Mouse (Mus musculus): ENCODE results near the gene P2rx1. TPM values are rescaled to one million over a fixed set of nuclear protein-coding genes. Genes with fewer than 3 reads are reported as not detected.

The P2rx1 gene
- polyA plus RNA-seq, 1 experiment from 2014 or later, result 2.2 TPM

- H3K27ac ChIP-seq (ENCODE audit: low read length), result no peak overlapping the region
- WGBS, result 25% methylated on average over 5 of the region's 5 CpGs
- H3K9me3 ChIP-seq (ENCODE audit: control insufficient read depth, low read length), result no peaks in the 10 kb centered on the region
- no peak overlapping the region for H3K9ac ChIP-seq (ENCODE audit: low read length)
- H3K36me3 ChIP-seq (ENCODE audit: control insufficient read depth, insufficient read depth, low read length), result no peaks in the 10 kb centered on the region
- no peak overlapping the region for H3K4me3 ChIP-seq (ENCODE audit: low read length)
- H3K27me3 ChIP-seq (ENCODE audit: control insufficient read depth, insufficient read depth, low read depth, low read length), result no peaks in the 10 kb centered on the region
- no peak overlapping the region for H3K4me2 ChIP-seq (ENCODE audit: low read depth, low read length)
- H3K4me1 ChIP-seq (replicated peaks; ENCODE audit: control insufficient read depth, insufficient read depth, low read length), result no peaks in the 10 kb centered on the region
- peak; percentile 46; the same call in 1 of the 2 replicates for ATAC-seq (ENCODE audit: low read depth)
Observed at GRCm38 (mm10) chr11:72983283-72983682, 15.6 kb upstream of the P2rx1 start.

GRCm38 (mm10) chr11:72986745-72987144, 12.2 kb upstream of the P2rx1 start:
- WGBS, result 68% methylated on average over 5 of the region's 5 CpGs
- peaks cover 18% of the 10 kb centered on the region for H3K4me1 ChIP-seq (replicated peaks; ENCODE audit: control insufficient read depth, insufficient read depth, low read length)
- no peaks in the 10 kb centered on the region for H3K36me3 ChIP-seq (ENCODE audit: control insufficient read depth, insufficient read depth, low read length)
- H3K4me2 ChIP-seq (ENCODE audit: low read depth, low read length), result no peak overlapping the region
- H3K9me3 ChIP-seq (ENCODE audit: control insufficient read depth, low read length), result no peaks in the 10 kb centered on the region
- no peak overlapping the region for H3K4me3 ChIP-seq (ENCODE audit: low read length)
- no peak overlapping the region for H3K27ac ChIP-seq (ENCODE audit: low read length)
- H3K9ac ChIP-seq (ENCODE audit: low read length), result no peak overlapping the region
- no peaks in the 10 kb centered on the region for H3K27me3 ChIP-seq (ENCODE audit: control insufficient read depth, insufficient read depth, low read depth, low read length)
- ATAC-seq (ENCODE audit: low read depth), result no peak

GRCm38 (mm10) chr11:72987234-72987633, 11.7 kb upstream of the P2rx1 start:
- Histone ChIP-seq H3K9me3 (ENCODE audit: control insufficient read depth, low read length) (no peaks in the 10 kb centered on the region), H3K27me3 (ENCODE audit: control insufficient read depth, insufficient read depth, low read depth, low read length) (no peaks in the 10 kb centered on the region), H3K36me3 (ENCODE audit: control insufficient read depth, insufficient read depth, low read length) (no peaks in the 10 kb centered on the region), H3K27ac (ENCODE audit: low read length) (no peak overlapping the region), H3K9ac (ENCODE audit: low read length) (no peak overlapping the region), H3K4me1 (replicated peaks; ENCODE audit: control insufficient read depth, insufficient read depth, low read length) (peaks cover 23% of the 10 kb centered on the region), H3K4me3 (ENCODE audit: low read length) (no peak overlapping the region), H3K4me2 (ENCODE audit: low read depth, low read length) (no peak overlapping the region)
- no peak for ATAC-seq (ENCODE audit: low read depth)
- WGBS, result 52% methylated on average over 5 of the region's 5 CpGs

GRCm38 (mm10) chr11:72987807-72988206, 11.1 kb upstream of the P2rx1 start:
- H3K4me3 ChIP-seq (ENCODE audit: low read length), result no peak overlapping the region
- no peaks in the 10 kb centered on the region for H3K9me3 ChIP-seq (ENCODE audit: control insufficient read depth, low read length)
- peaks cover 28% of the 10 kb centered on the region for H3K4me1 ChIP-seq (replicated peaks; ENCODE audit: control insufficient read depth, insufficient read depth, low read length)
- no peak overlapping the region for H3K9ac ChIP-seq (ENCODE audit: low read length)
- no peaks in the 10 kb centered on the region for H3K36me3 ChIP-seq (ENCODE audit: control insufficient read depth, insufficient read depth, low read length)
- H3K27me3 ChIP-seq (ENCODE audit: control insufficient read depth, insufficient read depth, low read depth, low read length), result no peaks in the 10 kb centered on the region
- no peak overlapping the region for H3K27ac ChIP-seq (ENCODE audit: low read length)
- no peak overlapping the region for H3K4me2 ChIP-seq (ENCODE audit: low read depth, low read length)
- 37% methylated on average over 5 of the region's 5 CpGs for WGBS
- no peak for ATAC-seq (ENCODE audit: low read depth)

- Histone ChIP-seq H3K4me3 (ENCODE audit: low read length) (no peak overlapping the region), H3K4me2 (ENCODE audit: low read depth, low read length) (no peak overlapping the region), H3K9me3 (ENCODE audit: control insufficient read depth, low read length) (no peaks in the 10 kb centered on the region), H3K27ac (ENCODE audit: low read length) (peak overlapping the region; percentile 36), H3K9ac (ENCODE audit: low read length) (no peak overlapping the region), H3K27me3 (ENCODE audit: control insufficient read depth, insufficient read depth, low read depth, low read length) (no peaks in the 10 kb centered on the region), H3K4me1 (replicated peaks; ENCODE audit: control insufficient read depth, insufficient read depth, low read length) (peaks cover 28% of the 10 kb centered on the region), H3K36me3 (ENCODE audit: control insufficient read depth, insufficient read depth, low read length) (no peaks in the 10 kb centered on the region)
- ATAC-seq (ENCODE audit: low read depth), result no peak
- WGBS, result 62% methylated on average over 6 of the region's 6 CpGs
Observed at GRCm38 (mm10) chr11:72989044-72989443, 9.9 kb upstream of the P2rx1 start.

GRCm38 (mm10) chr11:72990688-72991087, 8.2 kb upstream of the P2rx1 start:
- Histone ChIP-seq H3K4me3 (ENCODE audit: low read length) (no peak overlapping the region), H3K4me2 (ENCODE audit: low read depth, low read length) (no peak overlapping the region), H3K27ac (ENCODE audit: low read length) (no peak overlapping the region), H3K9me3 (ENCODE audit: control insufficient read depth, low read length) (no peaks in the 10 kb centered on the region), H3K27me3 (ENCODE audit: control insufficient read depth, insufficient read depth, low read depth, low read length) (no peaks in the 10 kb centered on the region), H3K9ac (ENCODE audit: low read length) (no peak overlapping the region), H3K4me1 (replicated peaks; ENCODE audit: control insufficient read depth, insufficient read depth, low read length) (peaks cover 28% of the 10 kb centered on the region), H3K36me3 (ENCODE audit: control insufficient read depth, insufficient read depth, low read length) (no peaks in the 10 kb centered on the region)
- 87% methylated on average over 9 of the region's 9 CpGs for WGBS
- ATAC-seq (ENCODE audit: low read depth), result no peak

GRCm38 (mm10) chr11:72991961-72992360, 6.9 kb upstream of the P2rx1 start:
- ATAC-seq (ENCODE audit: low read depth), result peak; percentile 88

GRCm38 (mm10) chr11:72996346-72996745, 2.6 kb upstream of the P2rx1 start:
- Histone ChIP-seq H3K4me2 (ENCODE audit: low read depth, low read length) (no peak overlapping the region), H3K9me3 (ENCODE audit: control insufficient read depth, low read length) (no peaks in the 10 kb centered on the region), H3K9ac (ENCODE audit: low read length) (no peak overlapping the region), H3K27ac (ENCODE audit: low read length) (no peak overlapping the region), H3K27me3 (ENCODE audit: control insufficient read depth, insufficient read depth, low read depth, low read length) (no peaks in the 10 kb centered on the region), H3K4me3 (ENCODE audit: low read length) (no peak overlapping the region), H3K4me1 (replicated peaks; ENCODE audit: control insufficient read depth, insufficient read depth, low read length) (peaks cover 18% of the 10 kb centered on the region), H3K36me3 (ENCODE audit: control insufficient read depth, insufficient read depth, low read length) (no peaks in the 10 kb centered on the region)
- ATAC-seq (ENCODE audit: low read depth), result no peak
- WGBS, result 67% methylated on average over 6 of the region's 6 CpGs

More at GRCm38 (mm10) chr11:72991961-72992360, 6.9 kb upstream of the P2rx1 start:
- Histone ChIP-seq H3K4me1 (replicated peaks; ENCODE audit: control insufficient read depth, insufficient read depth, low read length) (peaks cover 28% of the 10 kb centered on the region), H3K9me3 (ENCODE audit: control insufficient read depth, low read length) (no peaks in the 10 kb centered on the region), H3K4me2 (ENCODE audit: low read depth, low read length) (0 out of 2 replicates have a peak overlapping the region, but pooled peaks have one; percentile 9), H3K27me3 (ENCODE audit: control insufficient read depth, insufficient read depth, low read depth, low read length) (no peaks in the 10 kb centered on the region), H3K9ac (ENCODE audit: low read length) (0 out of 2 replicates have a peak overlapping the region, but pooled peaks have one; percentile 6), H3K27ac (ENCODE audit: low read length) (peak overlapping the region; percentile 39; the same call in 1 of the 2 replicates), H3K4me3 (ENCODE audit: low read length) (no peak overlapping the region), H3K36me3 (ENCODE audit: control insufficient read depth, insufficient read depth, low read length) (no peaks in the 10 kb centered on the region)
- 26% methylated on average over 9 of the region's 9 CpGs for WGBS

GRCm38 (mm10) chr11:72996781-72997180, 2.1 kb upstream of the P2rx1 start:
- no peak for ATAC-seq (ENCODE audit: low read depth)
- Histone ChIP-seq H3K27me3 (ENCODE audit: control insufficient read depth, insufficient read depth, low read depth, low read length) (no peaks in the 10 kb centered on the region), H3K27ac (ENCODE audit: low read length) (no peak overlapping the region), H3K9me3 (ENCODE audit: control insufficient read depth, low read length) (no peaks in the 10 kb centered on the region), H3K4me3 (ENCODE audit: low read length) (no peak overlapping the region), H3K4me1 (replicated peaks; ENCODE audit: control insufficient read depth, insufficient read depth, low read length) (peaks cover 15% of the 10 kb centered on the region), H3K9ac (ENCODE audit: low read length) (no peak overlapping the region), H3K36me3 (ENCODE audit: control insufficient read depth, insufficient read depth, low read length) (no peaks in the 10 kb centered on the region), H3K4me2 (ENCODE audit: low read depth, low read length) (no peak overlapping the region)
- 88% methylated on average over 2 of the region's 2 CpGs for WGBS

Measured in lung, embryonic 16.5 days (tissue).